Mouse (Mus musculus): ENCODE measurements at regions not wholly inside any gene's neighbourhood (a gene's known extent, or its start where the extent isn't known, plus 50 kb on each side); places are given as distances from the start of the nearest gene placed in this dataset.

DNA sequence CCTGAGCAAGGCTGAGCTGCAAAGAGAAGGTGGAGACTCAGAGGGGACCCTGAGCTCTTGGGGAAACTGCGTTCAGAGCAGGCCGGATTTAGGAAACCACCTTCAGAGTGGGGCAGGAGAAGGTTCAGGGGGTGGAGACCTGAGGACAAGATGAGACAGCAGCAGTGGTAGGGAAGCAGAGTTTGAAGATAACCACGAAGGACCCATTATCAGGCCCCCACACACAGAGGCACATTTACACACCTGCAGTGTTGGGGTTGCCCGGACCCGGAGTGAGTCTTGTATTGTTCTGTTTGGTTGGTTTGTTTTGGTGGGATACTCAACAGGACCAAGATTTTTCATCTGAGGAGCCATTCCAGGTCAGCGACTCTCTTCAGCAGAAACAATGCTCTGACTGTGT is 128.9 kb upstream of the Lemd2 start:
- no peak for TF ChIP-seq CTCF (conservative IDR thresholded peaks at IDR 0.05; ENCODE audit: low read length)
- no peak for TF ChIP-seq POU5F1 (IDR thresholded peaks at IDR 0.05; ENCODE audit: borderline replicate concordance, low read length)
